Mouse (Mus musculus): Measurements from ENCODE around the gene Brd3.

DNA sequence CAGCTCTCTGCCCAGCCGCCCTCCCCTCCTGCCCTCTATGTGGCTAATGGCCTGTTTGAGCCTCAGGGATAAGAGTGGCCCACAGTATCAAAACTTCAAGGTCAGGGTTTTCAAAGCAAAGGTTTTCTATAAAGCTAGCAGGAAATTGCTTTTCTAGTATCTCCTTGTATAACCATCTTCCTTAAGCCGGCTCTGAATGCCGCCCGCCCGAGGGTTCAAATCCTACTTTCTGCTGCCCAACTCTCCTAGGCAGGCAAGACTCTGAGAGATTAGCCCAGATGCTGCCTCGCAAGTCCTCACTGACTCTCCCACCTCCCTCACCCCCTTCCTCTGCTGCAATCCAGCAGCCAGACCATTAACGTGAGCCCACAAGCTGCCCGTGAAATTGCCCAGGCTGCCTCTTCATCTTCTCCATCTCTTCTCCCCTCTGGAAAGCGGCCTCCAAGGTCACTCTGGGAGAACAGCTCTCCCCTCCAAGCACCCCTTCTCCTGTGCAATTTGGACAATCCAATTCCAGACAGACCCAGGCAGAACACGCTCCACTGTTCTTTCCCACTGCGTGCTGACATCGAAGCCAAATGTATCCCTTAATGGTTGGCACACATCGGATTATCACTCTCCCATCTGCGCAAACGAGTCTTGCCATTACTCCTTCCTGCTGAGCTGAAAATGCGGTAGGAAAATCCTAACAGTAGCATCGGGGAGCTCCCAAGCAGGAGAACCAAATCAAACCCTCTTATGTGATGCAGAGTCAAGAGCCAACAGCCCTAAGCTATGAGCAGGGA, 110.6 kb downstream of the Brd3 start:
- TF ChIP-seq CTCF (IDR thresholded peaks at IDR 0.05; ENCODE audit: insufficient read depth, low read depth, low read length) (no peak), POLR2A (IDR thresholded peaks at IDR 0.05; ENCODE audit: insufficient read depth, low read depth, low read length) (no peak)

Data from olfactory bulb, adult 2 months (tissue).